Mouse (Mus musculus) embryonic fibroblast, embryonic 13.5 days (primary cell): ENCODE data around the gene Adgrb2.

Source experiments
- CTCF ChIP-seq: IDR thresholded peaks from 2 replicates; pipeline ENCODE4 v1.5.1; 2011; ENCODE audit warnings: mild to moderate bottlenecking, control low read depth, low read length, moderate library complexity, borderline replicate concordance; ENCODE audit not compliant: insufficient read depth
- POLR2A ChIP-seq: IDR thresholded peaks from 2 replicates; pipeline ENCODE4 v1.6.1; 2011; ENCODE audit warnings: low read depth, mild to moderate bottlenecking, control low read depth, low read length, moderate library complexity

GRCm38 (mm10) chr4:130039351-130039750 is 54.7 kb downstream of the Adgrb2 start:
- no peak for TF ChIP-seq POLR2A
- no peak for TF ChIP-seq CTCF
